8 mouse cellular contexts compared by ENCODE assay signal in genomic region chr10:75921726-75922560, GRCm38 (mm10). TPM values are rescaled to one million over a fixed set of nuclear protein-coding genes. Genes with fewer than 3 reads are reported as not detected.
A peak's percentile ranks its signal among the peaks of the same experiment; 100 is the strongest.
DNase-seq lines count a peak whose midpoint lies in the region; TF ChIP-seq lines count a peak whose summit lies in the region.

No protein-coding gene starts in this region.

- no peak for TF ChIP-seq EP300 in heart, adult 2 months (IDR thresholded peaks at IDR 0.05; ENCODE audit: insufficient read depth, low read depth, low read length)

- peak overlapping the region; percentile 90 for H3K9ac ChIP-seq in heart, adult 2 months (ENCODE audit: low read depth, low read length)
- H3K9ac ChIP-seq in liver, adult 2 months (ENCODE audit: low read depth, low read length): peak overlapping the region; percentile 74

- intact Hi-C loops in heart, adult 2 months (cut with DNase I): loop anchor here (2.0 kb wide), 2 partner anchors 21 to 29 kb away; no protein-coding TSS in a partner anchor

- H3K27ac ChIP-seq in heart, adult 2 months: peak overlapping the region; percentile 91
- peak overlapping the region; percentile 93 for H3K27ac ChIP-seq in cerebellum, adult 2 months (ENCODE audit: insufficient read depth, low read length)
- peak overlapping the region; percentile 61 for H3K27ac ChIP-seq in liver, adult 2 months (replicated peaks; ENCODE audit: insufficient read depth, low read depth, low read length)
- peak overlapping the region; percentile 88 for H3K27ac ChIP-seq in olfactory bulb, adult 2 months (ENCODE audit: insufficient read depth, low read depth, low read length)

- TF ChIP-seq CTCF in heart, adult 2 months (IDR thresholded peaks at IDR 0.05): no peak
- no peak for TF ChIP-seq CTCF in cerebellum, adult 2 months (IDR thresholded peaks at IDR 0.05; ENCODE audit: borderline replicate concordance, insufficient read depth, low read depth, low read length)
- no peak for TF ChIP-seq CTCF in liver, adult 2 months (IDR thresholded peaks at IDR 0.05; ENCODE audit: low read depth, low read length)
- no peak for TF ChIP-seq CTCF in olfactory bulb, adult 2 months (IDR thresholded peaks at IDR 0.05; ENCODE audit: insufficient read depth, low read depth, low read length)

- H3K4me1 ChIP-seq in heart, adult 2 months (ENCODE audit: control insufficient read depth, insufficient read depth, low read length): peaks cover 5% of the 10 kb centered on the region
- peaks cover 7% of the 10 kb centered on the region; the same call in 1 of the 2 replicates for H3K4me1 ChIP-seq in cerebellum, adult 2 months (ENCODE audit: control insufficient read depth, insufficient read depth, low read length)
- H3K4me1 ChIP-seq in liver, adult 2 months (ENCODE audit: control insufficient read depth, insufficient read depth, low read length): peaks cover 8% of the 10 kb centered on the region
- peaks cover 14% of the 10 kb centered on the region for H3K4me1 ChIP-seq in olfactory bulb, adult 2 months (ENCODE audit: control insufficient read depth, insufficient read depth, low read length)

- no peaks in the 10 kb centered on the region for H3K27me3 ChIP-seq in heart, adult 2 months (ENCODE audit: control insufficient read depth, insufficient read depth, low read length)
- no peaks in the 10 kb centered on the region for H3K27me3 ChIP-seq in cerebellum, adult 2 months (ENCODE audit: control insufficient read depth, insufficient read depth, low read length)
- no peaks in the 10 kb centered on the region for H3K27me3 ChIP-seq in liver, adult 2 months (ENCODE audit: control insufficient read depth, insufficient read depth, low read length)

- peak overlapping the region; percentile 97 for H3K4me3 ChIP-seq in heart, adult 2 months
- H3K4me3 ChIP-seq in cerebellum, adult 2 months (replicated peaks; ENCODE audit: insufficient read depth, low read depth, low read length): peak overlapping the region; percentile 93
- H3K4me3 ChIP-seq in liver, adult 2 months (ENCODE audit: insufficient read depth, low read depth, low read length): peak overlapping the region; percentile 74
- peak overlapping the region; percentile 63 for H3K4me3 ChIP-seq in olfactory bulb, adult 2 months (ENCODE audit: insufficient read depth, low read depth, low read length)

- peaks cover 2% of the 10 kb centered on the region for H3K79me2 ChIP-seq in heart, adult 2 months (replicated peaks; ENCODE audit: control insufficient read depth, insufficient read depth, low read length)
- H3K79me2 ChIP-seq in liver, adult 2 months (ENCODE audit: control insufficient read depth, insufficient read depth, low read length): peaks cover 13% of the 10 kb centered on the region; the same call in 1 of the 2 replicates

- H3K36me3 ChIP-seq in heart, adult 2 months (ENCODE audit: control insufficient read depth, insufficient read depth, low read length): no peaks in the 10 kb centered on the region
- H3K36me3 ChIP-seq in liver, adult 2 months (ENCODE audit: control insufficient read depth, insufficient read depth, low read length): no peaks in the 10 kb centered on the region

- no peak for DNase-seq in heart, adult 2 months
- no peak for DNase-seq in heart, adult 9 months (ENCODE audit: low spot score in 2 of 2)
- DNase-seq in 3T3-L1 (ENCODE audit: low read depth, low spot score): peak; percentile 45
- DNase-seq in cerebellum, adult 2 months: no peak
- peak; percentile 40 for DNase-seq in heart, postnatal 4 days
- DNase-seq in liver, adult 2 months (ENCODE audit: extremely low read depth, low read depth, low spot score): no peak
- no peak for DNase-seq in adrenal gland, postnatal 10 days

- 5% methylated on average over 22 of the region's 22 CpGs for WGBS in heart, adult 2 months
- 4% methylated on average over 22 of the region's 22 CpGs for WGBS in cerebellum, adult 2 months
- 5% methylated on average over 22 of the region's 22 CpGs for WGBS in liver, adult 2 months
- 3% methylated on average over 22 of the region's 22 CpGs for WGBS in olfactory bulb, adult 2 months

- peak; percentile 46; the same call in 1 of the 2 replicates for TF ChIP-seq POLR2A in heart, adult 2 months (IDR thresholded peaks at IDR 0.05; ENCODE audit: insufficient read depth, low read depth, low read length)
- TF ChIP-seq POLR2A in cerebellum, adult 2 months (IDR thresholded peaks at IDR 0.05; ENCODE audit: borderline replicate concordance, insufficient read depth, low read length): no peak
- TF ChIP-seq POLR2A in liver, adult 2 months (IDR thresholded peaks at IDR 0.05; ENCODE audit: extremely low read depth, insufficient read depth, low read length): no peak
- peak; percentile 23 for TF ChIP-seq POLR2A in olfactory bulb, adult 2 months (IDR thresholded peaks at IDR 0.05; ENCODE audit: insufficient read depth, low read depth, low read length)

RNA-seq across cellular contexts. Expression of gene Smarcb1, which starts 0.5 kb away (rescaled TPM):
- total RNA-seq in heart, adult 2 months (2021): 10 to 100 TPM; 21.1 to 23.3 TPM
- 19.6 and 20.0 TPM in 2 replicates for polyA plus RNA-seq in heart, adult 2 months (2012; rRNA removed)
- polyA plus RNA-seq in cerebellum, adult 2 months (2012; rRNA removed): 78.5 and 82.1 TPM in 2 replicates
- total RNA-seq in heart, postnatal 4 days (2021): 10 to 100 TPM; 54.2 to 56.5 TPM
- 10.9 and 13.6 TPM in 2 replicates for total RNA-seq in liver, adult 2 months (2014; rRNA removed)
- 15.9 and 18.1 TPM in 2 replicates for polyA plus RNA-seq in liver, adult 2 months (2012; rRNA removed)
- polyA plus RNA-seq in olfactory bulb, adult 2 months (2012; ENCODE audit: insufficient read depth, insufficient read length, low replicate concordance, missing spikeins): not detected in 2 replicates
- total RNA-seq in adrenal gland, postnatal 10 days (2021): 10 to 100 TPM; 70.4 to 73.0 TPM

RNA-seq across cellular contexts. Expression of gene Chchd10, which starts 11.0 kb away (rescaled TPM):
- total RNA-seq in heart, adult 2 months (2021): 1,000 to 10,000 TPM; 1,811 to 2,042 TPM
- 1,155 and 2,061 TPM in 2 replicates for polyA plus RNA-seq in heart, adult 2 months (2012; rRNA removed)
- polyA plus RNA-seq in cerebellum, adult 2 months (2012; rRNA removed): 567 and 609 TPM in 2 replicates
- total RNA-seq in heart, postnatal 4 days (2021): 100 to 1,000 TPM; 882 to 898 TPM
- total RNA-seq in liver, adult 2 months (2014; rRNA removed): 657 and 788 TPM in 2 replicates
- polyA plus RNA-seq in liver, adult 2 months (2012; rRNA removed): 1,775 and 1,843 TPM in 2 replicates
- not detected in 2 replicates for polyA plus RNA-seq in olfactory bulb, adult 2 months (2012; ENCODE audit: insufficient read depth, insufficient read length, low replicate concordance, missing spikeins)
- 1,000 to 10,000 TPM; 1,348 to 1,353 TPM for total RNA-seq in adrenal gland, postnatal 10 days (2021)

RNA-seq across cellular contexts. Expression of gene Mmp11, which starts 14.4 kb away (rescaled TPM):
- total RNA-seq in heart, adult 2 months (2021): 1 to 10 TPM; 4.7 to 5.4 TPM
- 15.6 and 15.7 TPM in 2 replicates for polyA plus RNA-seq in heart, adult 2 months (2012; rRNA removed)
- polyA plus RNA-seq in cerebellum, adult 2 months (2012; rRNA removed): 2.3 and 3.0 TPM in 2 replicates
- 10 to 100 TPM in 1 of 2 experiments, 1 to 10 TPM in 1; 10.0 to 12.7 TPM for total RNA-seq in heart, postnatal 4 days (2021)
- total RNA-seq in liver, adult 2 months (2014; rRNA removed): 0.18 and 1.5 TPM in 2 replicates
- polyA plus RNA-seq in liver, adult 2 months (2012; rRNA removed): 1.4 and 1.6 TPM in 2 replicates
- polyA plus RNA-seq in olfactory bulb, adult 2 months (2012; ENCODE audit: insufficient read depth, insufficient read length, low replicate concordance, missing spikeins): not detected in 2 replicates
- 10 to 100 TPM in 1 of 2 experiments, 1 to 10 TPM in 1; 6.6 to 14.6 TPM for total RNA-seq in adrenal gland, postnatal 10 days (2021)

RNA-seq across cellular contexts. Expression of gene Gm867, which starts 18.5 kb away (rescaled TPM):
- total RNA-seq in heart, adult 2 months (2021): not detected
- polyA plus RNA-seq in heart, adult 2 months (2012; rRNA removed): 0.76 TPM in 1 of 2 replicates, not detected in the other
- polyA plus RNA-seq in cerebellum, adult 2 months (2012; rRNA removed): 0.54 and 0.70 TPM in 2 replicates
- total RNA-seq in heart, postnatal 4 days (2021): not detected
- 0.09 TPM in 1 of 2 replicates, not detected in the other for total RNA-seq in liver, adult 2 months (2014; rRNA removed)
- 0.11 TPM in 1 of 2 replicates, not detected in the other for polyA plus RNA-seq in liver, adult 2 months (2012; rRNA removed)
- polyA plus RNA-seq in olfactory bulb, adult 2 months (2012; ENCODE audit: insufficient read depth, insufficient read length, low replicate concordance, missing spikeins): not detected in 2 replicates
- under 1 TPM; 0.48 to 0.51 TPM for total RNA-seq in adrenal gland, postnatal 10 days (2021)

RNA-seq across cellular contexts. Expression of gene Vpreb3, which starts 20.9 kb away (rescaled TPM):
- total RNA-seq in heart, adult 2 months (2021): not detected
- polyA plus RNA-seq in heart, adult 2 months (2012; rRNA removed): 1.1 and 5.9 TPM in 2 replicates
- 0.21 and 1.00 TPM in 2 replicates for polyA plus RNA-seq in cerebellum, adult 2 months (2012; rRNA removed)
- total RNA-seq in heart, postnatal 4 days (2021): not detected
- 0.55 and 1.3 TPM in 2 replicates for total RNA-seq in liver, adult 2 months (2014; rRNA removed)
- 0.73 and 2.0 TPM in 2 replicates for polyA plus RNA-seq in liver, adult 2 months (2012; rRNA removed)
- polyA plus RNA-seq in olfactory bulb, adult 2 months (2012; ENCODE audit: insufficient read depth, insufficient read length, low replicate concordance, missing spikeins): not detected in 2 replicates
- total RNA-seq in adrenal gland, postnatal 10 days (2021): 1 to 10 TPM; 1.1 to 1.2 TPM

Comparison
In these comparisons a context has a peak if more than half of its experiments do, and no peak if none do; other contexts are left out.
1. DNase-seq: peak in 3T3-L1 (single experiment) and heart, postnatal 4 days (single experiment); none in heart, adult 2 months (0 of 2), heart, adult 9 months (0 of 2), cerebellum, adult 2 months (0 of 2), liver, adult 2 months (single experiment) and adrenal gland, postnatal 10 days (single experiment).
2. POLR2A ChIP-seq: peak in heart, adult 2 months (single experiment) and olfactory bulb, adult 2 months (single experiment); none in cerebellum, adult 2 months (single experiment) and liver, adult 2 months (single experiment).
3. Peak in every context shown above with its lines, with median percentiles within 50 percentile points of each other: H3K27ac ChIP-seq and H3K4me3 ChIP-seq.